Mouse (Mus musculus) splenic B cell, adult 2 months (primary cell): ENCODE results near the gene Ltbp1.

ENCODE experiments used
- DNase-seq: peaks from one replicate; pipeline ENCODE4 v3.0.0-alpha.2; 2011; ENCODE audit warnings: low read depth, low spot score
- H3K27me3 ChIP-seq: 2 replicates; pipeline ENCODE4 v1.6.1; 2012; ENCODE audit warnings: mild to moderate bottlenecking, low read length, moderate library complexity, mixed read lengths; ENCODE audit not compliant: control insufficient read depth, poor library complexity, insufficient read depth, severe bottlenecking
- H3K36me3 ChIP-seq: 2 replicates; pipeline ENCODE4 v1.6.1; 2012; ENCODE audit warnings: mild to moderate bottlenecking, low read length, moderate library complexity, mixed read lengths; ENCODE audit not compliant: control insufficient read depth, poor library complexity, insufficient read depth, severe bottlenecking

Ltbp1 gene

DNA sequence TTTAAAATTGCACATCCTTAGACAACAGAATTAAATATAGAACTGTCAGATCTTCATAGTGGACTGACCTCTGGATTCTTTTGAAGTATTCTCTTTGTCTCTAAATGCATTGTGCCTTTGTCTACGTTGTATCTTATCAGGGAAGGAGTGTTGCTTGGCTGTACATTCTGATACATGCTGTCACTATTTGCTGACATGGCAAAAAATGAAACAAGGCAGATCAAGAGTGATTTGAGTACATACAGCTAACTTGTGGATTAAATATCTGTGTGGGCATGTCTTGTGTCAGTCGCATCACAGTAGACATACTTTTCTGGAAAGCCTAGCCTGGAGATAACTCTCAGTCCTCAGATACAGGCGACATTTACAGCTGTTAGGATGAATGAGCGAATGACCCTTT lies 335.9 kb downstream of the Ltbp1 start:
- Histone ChIP-seq H3K36me3 (no peaks in the 10 kb centered on the region), H3K27me3 (no peaks in the 10 kb centered on the region)
- DNase-seq, result no peak

DNA sequence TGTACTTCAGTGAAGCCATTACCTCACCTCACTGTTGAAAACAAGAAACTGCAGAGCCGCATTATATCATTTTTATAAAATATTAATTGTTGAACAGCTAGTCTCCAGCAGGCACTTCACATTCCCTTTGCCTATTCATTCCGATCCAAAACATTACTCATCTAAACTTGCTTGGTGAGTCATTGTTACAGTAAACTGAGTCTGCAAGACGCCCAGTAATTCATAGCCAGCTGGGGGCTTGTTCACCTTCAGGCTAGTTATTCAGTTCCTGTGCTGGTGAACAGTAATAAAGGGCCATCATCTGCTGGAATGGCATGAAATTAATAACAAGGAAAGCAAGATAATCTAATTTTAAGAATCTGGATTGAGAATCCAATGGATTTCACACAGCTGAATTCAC lies 339.7 kb downstream of the Ltbp1 start:
- no peak for DNase-seq
- no peaks in the 10 kb centered on the region for H3K27me3 ChIP-seq
- H3K36me3 ChIP-seq, result no peaks in the 10 kb centered on the region

DNA sequence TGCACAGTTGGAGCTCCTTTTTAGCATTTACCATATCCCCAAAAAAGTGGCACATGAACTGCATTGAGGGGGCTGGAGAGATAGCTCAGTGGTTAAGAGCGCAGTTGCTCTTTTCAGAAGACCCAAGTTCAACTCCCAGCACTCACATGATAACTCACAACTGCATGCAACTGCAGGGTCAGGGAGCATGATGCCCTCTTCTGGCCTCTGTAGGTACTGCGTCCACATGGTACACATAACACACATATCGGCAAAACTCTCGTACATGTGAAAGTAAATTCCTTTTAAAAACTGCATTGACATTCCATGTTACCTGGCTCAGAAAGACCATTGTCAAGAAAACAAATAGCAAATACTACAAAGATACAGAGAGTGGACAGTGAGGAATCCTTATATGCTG lies 342.0 kb downstream of the Ltbp1 start:
- H3K36me3 ChIP-seq, result no peaks in the 10 kb centered on the region
- no peaks in the 10 kb centered on the region for H3K27me3 ChIP-seq
- peak; percentile 6 for DNase-seq

DNA sequence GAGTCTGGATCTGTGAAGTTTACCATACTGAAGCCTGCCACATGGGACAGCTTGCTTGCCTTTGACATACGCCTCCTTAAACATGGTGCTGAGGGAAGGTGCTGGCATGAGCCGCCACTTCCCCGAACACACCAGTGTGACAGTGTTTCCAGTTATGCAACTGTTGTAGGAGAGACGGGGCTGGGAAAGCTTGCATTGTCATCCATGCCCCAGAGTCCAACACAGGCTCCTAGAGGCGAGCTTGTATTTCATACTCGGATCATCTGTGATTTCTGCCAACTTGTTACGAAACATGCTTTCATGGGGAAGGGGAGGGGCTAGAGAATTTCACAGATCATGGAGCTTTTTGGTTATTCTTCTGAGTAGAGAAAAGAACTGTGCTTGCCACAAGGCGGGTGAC lies 343.7 kb downstream of the Ltbp1 start:
- H3K36me3 ChIP-seq, result no peaks in the 10 kb centered on the region
- no peak for DNase-seq

DNA sequence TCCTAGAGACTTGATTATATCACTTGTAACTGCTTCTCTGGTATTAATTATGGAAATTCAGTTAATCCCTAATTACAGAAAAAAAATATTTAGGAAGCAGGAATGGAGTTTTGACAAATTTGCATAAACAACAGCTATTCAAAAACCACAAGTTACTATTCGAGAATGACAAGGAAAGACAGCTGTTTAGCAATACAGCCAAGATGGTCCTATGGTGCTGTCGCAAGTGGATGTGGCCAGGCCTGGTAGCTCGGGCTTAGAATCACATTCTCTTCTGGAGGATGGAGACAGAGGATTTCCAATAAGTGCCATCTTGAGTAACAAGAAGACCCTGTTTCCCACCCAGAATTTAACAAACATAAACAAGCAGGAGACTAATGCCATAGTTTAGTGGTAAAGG lies 344.2 kb downstream of the Ltbp1 start:
- Histone ChIP-seq H3K36me3 (no peaks in the 10 kb centered on the region), H3K27me3 (no peaks in the 10 kb centered on the region)
- DNase-seq, result no peak

More for the DNA sequence above, 343.7 kb downstream of the Ltbp1 start:
- no peaks in the 10 kb centered on the region for H3K27me3 ChIP-seq

DNA sequence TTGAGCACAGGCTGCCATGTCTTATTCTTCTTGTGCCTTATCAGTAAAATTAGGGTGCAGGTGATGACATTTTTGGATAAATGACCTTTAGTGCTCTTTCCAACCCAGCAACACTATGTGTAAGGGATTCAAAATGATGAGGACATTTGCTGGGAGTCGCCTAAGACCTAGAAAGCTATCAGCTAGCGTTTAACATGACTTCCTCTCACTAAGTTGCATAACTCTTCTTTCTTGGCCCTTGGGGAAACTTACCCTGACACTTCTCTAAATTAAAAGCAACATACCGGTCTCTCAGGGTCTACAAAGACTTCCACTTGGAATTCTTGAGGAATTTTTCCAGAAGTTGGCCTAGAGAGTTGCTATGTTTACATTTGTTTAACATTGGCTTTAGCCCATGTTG lies 348.0 kb downstream of the Ltbp1 start:
- DNase-seq, result no peak
- no peaks in the 10 kb centered on the region for H3K27me3 ChIP-seq
- H3K36me3 ChIP-seq, result no peaks in the 10 kb centered on the region

DNA sequence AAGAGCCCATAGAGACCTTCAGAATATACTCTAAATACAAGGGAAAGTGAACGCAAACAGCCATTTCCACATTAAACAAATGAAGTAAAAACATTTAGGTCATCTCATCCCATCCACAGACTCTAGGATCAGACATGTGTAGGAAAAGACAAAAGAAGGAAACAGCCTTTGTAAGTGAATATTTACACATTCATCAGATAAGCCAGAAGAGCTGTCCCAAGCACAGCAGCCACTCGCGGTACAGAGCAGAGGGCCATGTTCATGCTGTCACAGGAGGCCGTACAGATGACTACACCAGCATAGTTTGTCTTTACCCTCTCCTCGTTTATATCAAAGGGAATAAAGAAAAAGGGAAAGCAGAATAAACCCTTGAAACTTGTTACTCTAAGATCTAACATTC lies 350.1 kb downstream of the Ltbp1 start:
- Histone ChIP-seq H3K36me3 (no peaks in the 10 kb centered on the region), H3K27me3 (no peaks in the 10 kb centered on the region)
- no peak for DNase-seq

DNA sequence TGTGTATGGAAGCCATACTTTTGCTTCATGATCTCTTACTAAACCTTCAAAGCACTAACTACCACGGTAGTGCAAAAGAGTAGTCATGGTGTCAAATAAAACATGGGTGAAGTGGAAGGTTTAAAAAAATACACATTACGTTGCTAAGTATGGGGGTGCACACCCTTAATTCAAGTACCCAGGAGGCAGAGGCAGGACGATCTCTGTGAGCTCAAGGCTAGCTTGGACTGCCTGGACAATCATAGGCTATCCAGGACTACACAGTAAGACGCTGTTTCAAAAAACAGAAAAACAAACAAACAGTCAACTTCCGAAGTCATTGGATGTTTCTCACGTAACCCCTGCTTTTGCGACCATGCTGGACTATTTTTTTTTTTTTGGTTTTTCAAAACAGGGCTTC lies 354.7 kb downstream of the Ltbp1 start:
- Histone ChIP-seq H3K27me3 (no peaks in the 10 kb centered on the region), H3K36me3 (no peaks in the 10 kb centered on the region)
- DNase-seq, result no peak

DNA sequence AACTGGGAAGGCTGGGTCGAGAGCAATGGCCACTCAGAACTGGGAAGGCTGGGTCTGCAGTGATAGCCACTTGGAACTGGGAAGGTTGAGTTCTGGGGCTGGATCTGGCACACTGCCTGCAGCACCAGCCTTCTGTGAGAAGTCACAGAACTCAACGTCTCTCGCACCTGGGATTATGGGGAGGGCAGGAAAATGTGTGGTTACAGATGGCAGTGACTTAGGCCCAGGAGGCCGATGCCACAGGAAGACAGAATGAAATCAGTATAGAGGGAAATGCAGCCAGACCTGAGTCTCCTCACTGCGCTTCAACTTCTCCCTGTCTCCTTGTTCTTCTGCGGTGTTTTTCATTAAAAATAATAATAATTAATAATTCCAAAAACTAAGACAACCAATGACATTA lies 361.0 kb downstream of the Ltbp1 start:
- no peaks in the 10 kb centered on the region for H3K36me3 ChIP-seq
- no peak for DNase-seq
- no peaks in the 10 kb centered on the region for H3K27me3 ChIP-seq

DNA sequence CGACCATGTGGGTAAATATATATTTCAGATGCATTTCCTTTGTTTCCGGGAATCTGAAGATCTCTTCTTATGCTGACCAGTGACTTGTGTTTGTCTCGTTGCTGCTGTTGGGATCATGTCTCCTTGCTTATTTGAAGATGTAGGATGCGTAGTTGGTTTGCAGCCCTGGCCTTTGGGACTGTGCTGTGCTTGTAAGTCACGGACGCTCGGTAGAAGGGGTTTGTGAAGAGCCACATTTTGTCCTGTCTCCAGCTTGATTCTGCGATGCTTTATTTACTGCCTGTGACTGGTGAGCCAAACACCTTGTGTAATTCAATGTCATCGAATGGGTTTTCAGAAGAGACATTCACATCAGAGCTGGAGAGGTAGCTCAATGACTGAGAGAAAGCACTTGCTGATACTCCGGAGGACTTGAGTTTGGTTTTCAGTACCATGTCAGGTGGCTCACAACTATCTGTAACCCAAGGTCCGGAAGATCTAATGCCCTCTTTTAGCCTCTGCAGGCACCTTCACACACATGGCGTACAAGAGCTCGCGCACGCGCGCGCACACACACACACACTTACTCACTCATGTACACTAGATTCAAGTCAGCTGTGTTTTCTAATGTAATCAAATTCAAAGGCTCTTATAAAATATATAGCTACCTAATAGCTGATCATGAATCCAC lies 362.3 kb downstream of the Ltbp1 start:
- Histone ChIP-seq H3K27me3 (no peaks in the 10 kb centered on the region), H3K36me3 (no peaks in the 10 kb centered on the region)
- DNase-seq, result no peak

DNA sequence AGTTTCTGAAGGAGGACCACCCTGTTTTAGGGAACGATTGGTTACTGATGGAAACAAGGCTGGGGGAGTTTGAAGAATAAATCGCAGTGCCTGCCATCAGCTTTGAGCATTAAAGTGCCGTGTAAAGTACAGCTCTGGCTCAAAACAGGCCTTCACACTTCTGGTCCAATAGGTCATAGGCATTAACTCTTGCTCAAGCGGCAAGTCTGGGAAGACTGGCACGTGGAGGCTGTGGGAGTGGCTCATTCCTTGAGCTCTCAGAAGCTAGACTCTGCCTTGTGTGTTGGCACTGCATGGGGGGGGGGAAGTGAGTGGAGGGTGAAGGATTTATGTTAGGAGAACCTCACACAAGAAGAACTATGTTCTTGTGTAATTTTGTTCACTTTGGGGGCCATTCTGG lies 363.2 kb downstream of the Ltbp1 start:
- DNase-seq, result no peak
- Histone ChIP-seq H3K27me3 (no peaks in the 10 kb centered on the region), H3K36me3 (no peaks in the 10 kb centered on the region)

DNA sequence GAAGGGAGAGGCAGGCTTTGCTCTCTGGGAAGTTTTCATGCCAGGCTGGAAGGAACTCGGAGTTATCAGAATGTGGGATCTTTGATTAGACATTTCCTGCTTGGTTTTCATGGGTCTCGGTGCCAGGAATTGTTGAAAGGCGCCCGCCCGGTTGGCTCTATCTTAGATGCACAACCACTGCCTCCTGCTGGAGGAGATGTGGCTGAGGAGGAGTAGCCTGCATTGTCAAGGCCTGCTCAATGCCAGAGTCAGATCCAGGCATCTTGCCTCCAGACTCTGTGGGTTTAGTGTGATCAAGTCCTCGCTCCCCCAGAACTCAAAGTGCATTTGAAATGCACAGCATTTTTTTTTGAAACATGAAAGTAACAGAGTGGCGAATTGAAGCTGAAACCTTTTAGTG lies 364.0 kb downstream of the Ltbp1 start:
- Histone ChIP-seq H3K27me3 (no peaks in the 10 kb centered on the region), H3K36me3 (no peaks in the 10 kb centered on the region)
- no peak for DNase-seq

DNA sequence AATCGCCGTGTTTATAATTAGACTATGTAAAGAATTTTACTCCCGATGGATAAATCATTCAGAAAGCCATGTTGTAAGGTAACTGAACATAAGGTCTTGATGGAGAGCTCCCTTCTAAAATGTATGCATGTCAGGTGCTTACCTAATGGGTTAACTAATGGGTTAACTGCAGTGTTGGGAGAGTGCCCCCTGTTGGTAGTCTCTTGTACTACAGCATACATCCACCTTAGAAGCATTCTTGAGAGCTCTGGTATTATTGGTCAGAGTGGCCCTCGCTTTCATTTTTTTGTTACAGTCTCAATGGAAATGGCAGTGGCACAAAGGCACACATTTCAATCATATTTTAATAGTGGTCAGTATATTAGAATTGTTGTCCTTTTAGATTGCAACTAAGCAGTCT lies 364.8 kb downstream of the Ltbp1 start:
- no peaks in the 10 kb centered on the region for H3K36me3 ChIP-seq
- peak; percentile 68 for DNase-seq
- no peaks in the 10 kb centered on the region for H3K27me3 ChIP-seq

DNA sequence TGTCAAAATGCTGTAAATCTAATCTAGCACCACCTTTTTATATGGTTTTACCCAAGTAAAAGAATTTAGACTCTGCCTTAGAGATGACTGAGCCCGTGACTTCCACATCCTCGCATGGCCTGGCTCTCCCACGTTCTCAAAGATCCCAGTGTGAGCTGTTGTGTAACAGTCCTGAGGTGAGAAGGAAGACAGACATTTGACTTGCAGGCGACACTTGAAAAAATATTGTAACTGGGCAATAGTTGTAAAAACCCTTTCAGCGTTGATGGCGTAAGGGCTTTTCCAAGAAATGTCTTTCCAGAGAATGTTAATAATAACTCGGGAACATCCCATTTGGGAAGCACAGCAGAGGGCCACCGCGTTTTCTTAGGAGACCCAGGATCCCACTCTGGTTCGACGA lies 366.3 kb downstream of the Ltbp1 start:
- no peak for DNase-seq
- Histone ChIP-seq H3K27me3 (no peaks in the 10 kb centered on the region), H3K36me3 (no peaks in the 10 kb centered on the region)

DNA sequence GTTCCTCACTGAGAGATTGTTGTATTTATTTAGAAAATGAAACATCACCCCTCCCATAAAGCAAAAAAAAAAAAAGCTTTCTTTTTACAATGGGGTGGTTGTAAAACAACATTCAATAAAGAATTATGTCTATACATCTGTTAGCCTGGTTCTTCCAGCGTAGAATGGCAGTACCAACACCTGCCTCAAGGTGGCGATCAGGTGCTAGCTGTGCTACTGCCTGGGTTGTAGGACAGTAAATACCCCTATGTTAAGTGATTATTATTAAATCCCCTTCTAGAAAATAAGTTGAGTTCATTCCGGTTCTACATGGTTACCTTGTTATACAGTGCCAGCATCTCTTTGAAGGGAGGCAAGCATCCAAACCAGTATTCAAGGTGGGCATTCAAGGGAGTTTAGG lies 367.0 kb downstream of the Ltbp1 start:
- no peaks in the 10 kb centered on the region for H3K27me3 ChIP-seq
- peak; percentile 83 for DNase-seq
- no peaks in the 10 kb centered on the region for H3K36me3 ChIP-seq

DNA sequence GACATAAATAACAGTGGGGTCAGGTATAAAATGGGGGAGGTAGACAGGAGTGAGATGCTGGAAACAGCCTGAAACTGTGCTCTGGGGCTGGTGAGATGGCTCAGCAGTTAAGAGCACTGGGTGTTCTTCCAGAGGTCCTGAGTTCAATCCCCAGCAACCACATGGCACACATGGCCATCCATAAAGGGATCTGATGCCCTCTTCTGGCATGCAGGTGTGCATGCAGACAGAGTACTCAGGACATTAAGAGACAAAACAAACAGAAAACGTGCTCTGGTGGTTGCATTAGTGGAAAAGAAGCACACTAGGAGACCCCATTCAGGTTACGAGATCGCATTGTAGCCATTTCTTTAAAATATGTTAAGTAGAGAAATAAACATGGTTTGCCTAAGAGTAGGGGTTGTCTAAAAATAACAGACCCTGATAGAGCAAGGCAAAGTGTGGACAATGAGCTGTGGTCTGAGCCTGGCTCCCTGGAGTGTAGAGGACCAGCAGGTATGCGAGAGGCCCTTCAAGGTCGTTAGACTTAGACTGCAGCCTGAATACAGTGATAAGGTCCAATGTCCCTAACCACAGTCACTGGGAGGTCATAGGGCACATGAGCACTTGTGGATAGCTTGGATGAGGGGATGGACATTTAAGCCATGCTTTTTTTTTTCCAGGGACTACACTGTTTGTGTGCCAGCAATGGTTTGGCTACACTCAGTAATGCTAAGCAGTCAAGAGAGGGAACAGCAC lies 369.1 kb downstream of the Ltbp1 start:
- Histone ChIP-seq H3K36me3 (no peaks in the 10 kb centered on the region), H3K27me3 (no peaks in the 10 kb centered on the region)
- DNase-seq, result no peak
